Mouse (Mus musculus) spleen, adult 2 months (tissue): ENCODE results near the gene Numa1. TPM values are rescaled to one million over a fixed set of nuclear protein-coding genes. Genes with fewer than 3 reads are reported as not detected.
"Not testable (repeated sequence)": the region's sequence is repeated elsewhere in the genome, so short reads cannot be mapped to it uniquely, and the experiment has no call there.

Experiments
- DNase-seq, 2 experiments: peaks; one replicate each; pipeline versions ENCODE4 v3.0.0 to v3.0.0-alpha.2; 2012 to 2021; ENCODE audit warnings: low spot score in 2 of 2, low read depth in 1 of 2
- H3K27ac ChIP-seq: fragments of 200-500 bp; 2 replicates; pipeline ENCODE4 v1.5.1; 2012; ENCODE audit warnings: low read length, inconsistent platforms; ENCODE audit not compliant: insufficient read depth
- H3K27me3 ChIP-seq: fragments of 200-500 bp; 2 replicates; pipeline ENCODE4 v1.6.1; 2012; ENCODE audit warnings: mild to moderate bottlenecking, moderate library complexity, low read length, inconsistent platforms; ENCODE audit not compliant: control insufficient read depth, insufficient read depth
- H3K36me3 ChIP-seq: fragments of 200-500 bp; 2 replicates; pipeline ENCODE4 v1.6.1; 2012; ENCODE audit warnings: mild to moderate bottlenecking, low read length, inconsistent platforms; ENCODE audit not compliant: control insufficient read depth, insufficient read depth
- H3K4me1 ChIP-seq: fragments of 200-500 bp; 2 replicates; pipeline ENCODE4 v1.6.1; 2011; ENCODE audit warnings: inconsistent platforms; ENCODE audit not compliant: control insufficient read depth, insufficient read depth, insufficient read length
- H3K4me3 ChIP-seq: fragments of 200-500 bp; 2 replicates; pipeline ENCODE4 v1.5.1; 2011; ENCODE audit warnings: mild to moderate bottlenecking, inconsistent platforms; ENCODE audit not compliant: insufficient read depth, insufficient read length; ENCODE audit errors: extremely low read depth
- CTCF ChIP-seq: fragments of 200-500 bp; IDR thresholded peaks from 2 replicates; pipeline ENCODE4 v1.5.1; 2011; ENCODE audit warnings: mild to moderate bottlenecking, inconsistent platforms; ENCODE audit not compliant: insufficient read depth, insufficient read length, insufficient replicate concordance; ENCODE audit errors: extremely low read depth
- POLR2A ChIP-seq: fragments of 200-500 bp; IDR thresholded peaks from 2 replicates; pipeline ENCODE4 v1.6.1; 2011; ENCODE audit warnings: low read depth, low read length, inconsistent platforms
- WGBS: fragments of 180-500 bp; shearing (Covaris S2); methylation state at CpG from one replicate; pipeline ENCODE4 v1.1.7; 2018; 5-methylcytosine and 5-hydroxymethylcytosine counted together
- polyA plus RNA-seq: library from polyadenylated mRNA; depleted of rRNA; stranded (reverse); fragments of >200 nt; gene quantifications from 2 replicates; pipeline ENCODE4 v1.2.3, GENCODE M21; 2012

Numa1 gene
- polyA plus RNA-seq, 1 experiment: 89.8 TPM

- no peaks in the 10 kb centered on the region for H3K4me1 ChIP-seq
Measured at GRCm38 (mm10) chr7:102023821-102024220, 89.9 kb downstream of the Numa1 start.

GRCm38 (mm10) chr7:102025187-102026119 is 91.5 kb downstream of the Numa1 start:
- peaks cover 8% of the 10 kb centered on the region for H3K36me3 ChIP-seq
- H3K4me3 ChIP-seq: no peak overlapping the region
- H3K4me1 ChIP-seq: no peaks in the 10 kb centered on the region
- 74% methylated on average over 2 of the region's 2 CpGs for WGBS
- H3K27ac ChIP-seq: no peak overlapping the region
- TF ChIP-seq POLR2A (no peak), CTCF (no peak)
- no peak for DNase-seq
- H3K27me3 ChIP-seq: no peaks in the 10 kb centered on the region

More at GRCm38 (mm10) chr7:102023821-102024220, 89.9 kb downstream of the Numa1 start:
- no peak for DNase-seq
- Histone ChIP-seq H3K4me3 (no peak overlapping the region), H3K27ac (no peak overlapping the region), H3K27me3 (no peaks in the 10 kb centered on the region), H3K36me3 (peaks cover 6% of the 10 kb centered on the region)
- no peak for TF ChIP-seq POLR2A
- TF ChIP-seq CTCF: no peak
- WGBS: 92% methylated on average over 9 of the region's 9 CpGs

GRCm38 (mm10) chr7:102034904-102035303 is 101.0 kb downstream of the Numa1 start:
- no peaks in the 10 kb centered on the region for H3K27me3 ChIP-seq
- no peaks in the 10 kb centered on the region; the same call in 1 of the 2 replicates for H3K4me1 ChIP-seq
- no peak overlapping the region for H3K27ac ChIP-seq
- TF ChIP-seq CTCF: no peak
- TF ChIP-seq POLR2A: no peak
- DNase-seq: no peak
- 89% methylated on average over 1 of the region's 1 CpGs for WGBS
- no peak overlapping the region for H3K4me3 ChIP-seq
- peaks cover 28% of the 10 kb centered on the region for H3K36me3 ChIP-seq

GRCm38 (mm10) chr7:102035534-102035933 is 101.6 kb downstream of the Numa1 start:
- no peak for DNase-seq
- H3K4me1 ChIP-seq: no peaks in the 10 kb centered on the region; the same call in 1 of the 2 replicates
- no peak overlapping the region for H3K4me3 ChIP-seq
- no peak for TF ChIP-seq POLR2A
- TF ChIP-seq CTCF: no peak
- H3K27me3 ChIP-seq: no peaks in the 10 kb centered on the region
- H3K36me3 ChIP-seq: peaks cover 26% of the 10 kb centered on the region
- H3K27ac ChIP-seq: no peak overlapping the region
- 99% methylated on average over 2 of the region's 2 CpGs for WGBS

GRCm38 (mm10) chr7:102037318-102037717 is 103.4 kb downstream of the Numa1 start:
- H3K27ac ChIP-seq: no peak overlapping the region
- no peak overlapping the region for H3K4me3 ChIP-seq
- H3K36me3 ChIP-seq: peaks cover 26% of the 10 kb centered on the region
- DNase-seq: no peak
- no peaks in the 10 kb centered on the region for H3K27me3 ChIP-seq
- H3K4me1 ChIP-seq: no peaks in the 10 kb centered on the region
- TF ChIP-seq POLR2A: no peak
- TF ChIP-seq CTCF: no peak
- 95% methylated on average over 3 of the region's 3 CpGs for WGBS

- H3K4me1 ChIP-seq: no peaks in the 10 kb centered on the region
- no peak for DNase-seq
- H3K36me3 ChIP-seq: peaks cover 19% of the 10 kb centered on the region
- no peak for TF ChIP-seq POLR2A
- no peaks in the 10 kb centered on the region for H3K27me3 ChIP-seq
- 61% methylated on average over 2 of the region's 2 CpGs for WGBS
- H3K4me3 ChIP-seq: no peak overlapping the region
- H3K27ac ChIP-seq: no peak overlapping the region
Measured at GRCm38 (mm10) chr7:102042314-102042713, 108.4 kb downstream of the Numa1 start.

- not testable (repeated sequence) for H3K27ac ChIP-seq, H3K27me3 ChIP-seq, H3K4me3 ChIP-seq, H3K4me1 ChIP-seq, H3K36me3 ChIP-seq
- DNase-seq: peak in 1 of 2 experiments; percentile 5
Measured at GRCm38 (mm10) chr7:102048524-102048923, 114.6 kb downstream of the Numa1 start.
